Mouse (Mus musculus): ENCODE measurements around the gene Gm10681. TPM values are rescaled to one million over a fixed set of nuclear protein-coding genes. Genes with fewer than 3 reads are reported as not detected.
A peak's percentile ranks its signal among the peaks of the same experiment; 100 is the strongest.
"Not testable (repeated sequence)": the region's sequence is repeated elsewhere in the genome, so short reads cannot be mapped to it uniquely, and the experiment has no call there.

The Gm10681 gene
- polyA plus RNA-seq, 1 experiment from 2014 or later = not detected

DNA sequence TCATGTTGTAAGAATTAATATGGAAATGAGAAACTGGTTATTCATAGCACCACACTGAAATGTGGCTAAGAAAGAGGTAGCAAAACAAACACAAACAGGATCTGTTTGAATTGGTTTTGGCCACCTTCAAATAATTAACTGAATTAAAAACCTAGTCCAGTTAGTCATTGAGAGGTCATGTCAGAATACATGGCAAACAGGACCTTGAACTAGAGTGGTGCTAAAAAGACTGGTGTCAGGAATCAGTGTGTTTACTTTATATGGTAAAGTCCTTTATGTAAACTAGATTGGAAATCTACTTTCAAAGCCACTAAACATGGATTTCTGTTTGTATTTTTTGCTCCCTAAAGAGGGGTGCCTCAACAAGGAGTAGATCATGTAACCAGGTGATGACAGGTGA lies 6.0 kb downstream of the Gm10681 start:
- H3K9me3 ChIP-seq (replicated peaks; ENCODE audit: control insufficient read depth, low read length, poor library complexity, severe bottlenecking); ATAC-seq; H3K4me2 ChIP-seq (ENCODE audit: low read length); H3K27me3 ChIP-seq (ENCODE audit: control insufficient read depth, insufficient read depth, low read depth, low read length); H3K4me1 ChIP-seq (ENCODE audit: control insufficient read depth, insufficient read depth, low read length); H3K36me3 ChIP-seq (ENCODE audit: control insufficient read depth, insufficient read depth, low read length); H3K9ac ChIP-seq (ENCODE audit: low read depth, low read length); H3K4me3 ChIP-seq (ENCODE audit: low read depth, low read length); H3K27ac ChIP-seq (ENCODE audit: low read length): not testable (repeated sequence)

DNA sequence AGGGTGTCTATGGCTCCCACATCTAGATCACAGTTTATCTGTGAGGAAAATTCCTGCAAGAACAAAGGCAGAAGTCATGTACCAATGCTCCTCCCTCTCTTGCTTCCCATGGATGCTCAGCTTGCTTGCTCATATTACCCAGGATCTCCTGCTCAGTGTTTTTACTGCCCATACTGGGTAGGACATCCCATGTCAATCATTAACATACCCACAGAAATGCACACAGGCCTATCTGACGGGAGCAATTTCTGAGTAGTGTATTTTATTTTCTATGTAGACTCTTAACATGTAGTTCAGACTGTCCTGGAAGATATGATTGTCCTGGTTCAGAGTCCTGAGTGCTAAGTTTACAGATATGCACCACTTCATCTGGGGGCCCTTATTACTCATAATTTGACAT lies 6.4 kb downstream of the Gm10681 start:
- H3K4me2 ChIP-seq (ENCODE audit: low read length); ATAC-seq; H3K4me3 ChIP-seq (ENCODE audit: low read depth, low read length); H3K9ac ChIP-seq (ENCODE audit: low read depth, low read length); H3K27ac ChIP-seq (ENCODE audit: low read length); H3K27me3 ChIP-seq (ENCODE audit: control insufficient read depth, insufficient read depth, low read depth, low read length); H3K4me1 ChIP-seq (ENCODE audit: control insufficient read depth, insufficient read depth, low read length); H3K9me3 ChIP-seq (replicated peaks; ENCODE audit: control insufficient read depth, low read length, poor library complexity, severe bottlenecking); H3K36me3 ChIP-seq (ENCODE audit: control insufficient read depth, insufficient read depth, low read length): not testable (repeated sequence)
- WGBS = no CpG with 5 or more reads among the region's 1 CpGs

DNA sequence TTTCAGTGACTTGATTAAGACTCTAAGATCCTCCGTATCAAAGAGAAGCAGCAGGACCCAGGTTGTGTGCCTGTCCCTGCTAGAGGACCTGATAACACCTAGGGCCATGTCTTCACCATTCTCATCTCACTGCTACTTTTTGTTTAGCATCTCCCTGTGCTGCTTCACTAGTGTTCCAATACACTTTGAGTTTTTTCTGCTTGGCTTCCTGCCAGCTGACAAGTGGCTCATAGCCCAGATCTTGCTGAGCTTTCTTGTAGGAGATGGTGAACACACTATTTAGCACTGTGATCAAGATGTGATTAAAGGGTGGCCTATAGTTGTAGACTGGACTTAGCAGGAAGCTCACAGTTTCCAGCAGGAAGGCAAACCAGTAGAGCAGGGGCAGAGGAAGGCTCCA lies 7.6 kb downstream of the Gm10681 start:
- not testable (repeated sequence) for H3K36me3 ChIP-seq (ENCODE audit: control insufficient read depth, insufficient read depth, low read length); H3K9me3 ChIP-seq (replicated peaks; ENCODE audit: control insufficient read depth, low read length, poor library complexity, severe bottlenecking); H3K9ac ChIP-seq (ENCODE audit: low read depth, low read length); H3K4me2 ChIP-seq (ENCODE audit: low read length); ATAC-seq; H3K4me1 ChIP-seq (ENCODE audit: control insufficient read depth, insufficient read depth, low read length); H3K27me3 ChIP-seq (ENCODE audit: control insufficient read depth, insufficient read depth, low read depth, low read length); H3K4me3 ChIP-seq (ENCODE audit: low read depth, low read length); H3K27ac ChIP-seq (ENCODE audit: low read length)
- WGBS = no CpG with 5 or more reads among the region's 1 CpGs

- not testable (repeated sequence) for H3K9me3 ChIP-seq (replicated peaks; ENCODE audit: control insufficient read depth, low read length, poor library complexity, severe bottlenecking); H3K27ac ChIP-seq (ENCODE audit: low read length); H3K4me1 ChIP-seq (ENCODE audit: control insufficient read depth, insufficient read depth, low read length); ATAC-seq; H3K27me3 ChIP-seq (ENCODE audit: control insufficient read depth, insufficient read depth, low read depth, low read length); H3K9ac ChIP-seq (ENCODE audit: low read depth, low read length); H3K36me3 ChIP-seq (ENCODE audit: control insufficient read depth, insufficient read depth, low read length); H3K4me2 ChIP-seq (ENCODE audit: low read length); H3K4me3 ChIP-seq (ENCODE audit: low read depth, low read length)
- 92% methylated on average over 2 of the region's 2 CpGs for WGBS
These were observed 20.9 kb downstream of the Gm10681 start for GRCm38 (mm10) chr3:98567717-98568116.

DNA sequence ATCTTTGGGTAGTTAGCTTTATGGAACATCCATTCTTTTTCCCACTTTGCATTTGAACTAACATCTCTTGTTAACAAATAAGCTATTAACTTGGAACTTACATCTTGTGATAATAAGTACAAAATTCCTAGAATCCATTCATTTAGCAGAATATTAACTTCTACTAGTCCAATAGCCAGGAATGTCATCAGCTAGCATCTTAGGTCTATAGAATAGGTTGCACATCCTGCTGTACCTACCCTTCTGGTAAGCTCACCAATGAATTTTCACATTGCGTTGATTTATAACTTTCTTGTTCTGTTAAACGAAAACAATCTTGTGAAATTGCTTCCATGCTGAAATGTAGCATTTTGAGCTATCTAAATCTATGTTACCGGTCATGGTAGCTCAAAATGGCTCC lies 23.7 kb downstream of the Gm10681 start:
- not testable (repeated sequence) for H3K27ac ChIP-seq (ENCODE audit: low read length); H3K4me2 ChIP-seq (ENCODE audit: low read length); ATAC-seq; H3K27me3 ChIP-seq (ENCODE audit: control insufficient read depth, insufficient read depth, low read depth, low read length); H3K4me1 ChIP-seq (ENCODE audit: control insufficient read depth, insufficient read depth, low read length); H3K36me3 ChIP-seq (ENCODE audit: control insufficient read depth, insufficient read depth, low read length); H3K4me3 ChIP-seq (ENCODE audit: low read depth, low read length); H3K9me3 ChIP-seq (replicated peaks; ENCODE audit: control insufficient read depth, low read length, poor library complexity, severe bottlenecking); H3K9ac ChIP-seq (ENCODE audit: low read depth, low read length)
- WGBS = no CpG with 5 or more reads among the region's 3 CpGs

DNA sequence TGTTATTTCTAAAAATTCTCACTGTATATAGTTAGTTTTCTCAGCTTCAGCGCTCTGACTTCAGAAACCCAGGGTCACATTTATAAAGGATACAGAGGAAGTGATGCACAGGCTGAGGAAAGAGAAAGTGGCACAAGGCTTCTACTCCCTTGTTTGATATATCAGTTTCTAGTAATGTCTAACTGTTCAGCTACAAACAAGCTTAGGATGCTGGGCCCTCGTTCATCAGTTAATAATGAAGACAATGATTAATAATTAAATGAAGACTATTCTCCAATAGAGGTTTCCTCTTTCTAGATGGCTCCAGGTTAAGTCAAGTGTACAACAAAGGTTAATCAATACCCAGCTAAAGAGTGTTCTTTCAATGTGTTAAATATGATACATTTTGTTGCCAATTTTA lies 24.8 kb downstream of the Gm10681 start:
- no CpG with 5 or more reads among the region's 2 CpGs for WGBS
- not testable (repeated sequence) for ATAC-seq; H3K27ac ChIP-seq (ENCODE audit: low read length); H3K9me3 ChIP-seq (replicated peaks; ENCODE audit: control insufficient read depth, low read length, poor library complexity, severe bottlenecking); H3K4me2 ChIP-seq (ENCODE audit: low read length); H3K27me3 ChIP-seq (ENCODE audit: control insufficient read depth, insufficient read depth, low read depth, low read length); H3K4me3 ChIP-seq (ENCODE audit: low read depth, low read length); H3K9ac ChIP-seq (ENCODE audit: low read depth, low read length); H3K4me1 ChIP-seq (ENCODE audit: control insufficient read depth, insufficient read depth, low read length); H3K36me3 ChIP-seq (ENCODE audit: control insufficient read depth, insufficient read depth, low read length)

- H3K9ac ChIP-seq (ENCODE audit: low read depth, low read length); H3K27ac ChIP-seq (ENCODE audit: low read length); H3K4me3 ChIP-seq (ENCODE audit: low read depth, low read length); H3K9me3 ChIP-seq (replicated peaks; ENCODE audit: control insufficient read depth, low read length, poor library complexity, severe bottlenecking); H3K4me2 ChIP-seq (ENCODE audit: low read length); H3K27me3 ChIP-seq (ENCODE audit: control insufficient read depth, insufficient read depth, low read depth, low read length); H3K36me3 ChIP-seq (ENCODE audit: control insufficient read depth, insufficient read depth, low read length); H3K4me1 ChIP-seq (ENCODE audit: control insufficient read depth, insufficient read depth, low read length); ATAC-seq: not testable (repeated sequence)
- WGBS = no CpG with 5 or more reads among the region's 5 CpGs
These were observed 27.9 kb downstream of the Gm10681 start for GRCm38 (mm10) chr3:98560711-98561110.

DNA sequence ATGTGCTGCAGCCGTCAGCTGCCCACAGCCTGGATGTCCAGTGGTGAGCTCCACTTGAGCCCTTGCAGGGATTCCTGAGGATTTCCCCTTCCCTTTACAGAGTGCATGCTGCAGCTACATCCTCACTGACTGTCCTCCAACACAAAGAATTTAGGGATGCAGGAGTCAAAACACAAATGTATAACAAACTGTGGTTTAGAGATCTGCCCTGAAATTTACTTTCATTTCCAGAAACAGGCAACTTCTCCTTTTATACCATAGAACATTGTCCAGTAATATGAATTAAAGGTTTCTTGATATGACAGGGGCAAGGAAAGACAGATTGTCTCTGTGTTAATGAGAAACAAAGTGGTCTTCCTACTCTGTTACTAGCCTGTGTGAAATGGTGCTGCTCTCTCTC lies 37.8 kb downstream of the Gm10681 start:
- H3K27me3 ChIP-seq (ENCODE audit: control insufficient read depth, insufficient read depth, low read depth, low read length) = not testable (repeated sequence)
- WGBS = no CpG with 5 or more reads among the region's 1 CpGs

DNA sequence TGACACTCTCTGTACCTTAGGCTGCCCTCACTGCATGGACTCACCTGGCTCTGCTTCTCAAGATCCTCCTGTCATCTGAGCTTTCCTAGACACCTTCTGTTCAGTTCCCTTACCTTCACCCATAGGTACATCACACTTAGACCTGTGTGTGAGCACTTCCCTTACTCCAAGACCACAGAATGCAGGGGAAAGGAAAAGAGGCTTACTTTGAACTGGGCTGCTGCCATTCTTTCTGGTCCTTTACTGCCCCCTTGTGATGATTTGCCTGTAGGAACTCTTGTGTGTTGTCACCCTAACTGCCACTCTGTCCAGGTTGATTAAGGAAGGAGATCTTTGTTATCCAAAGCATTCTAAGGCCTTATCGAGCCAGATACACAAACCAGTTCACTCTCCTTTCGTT lies 38.4 kb downstream of the Gm10681 start:
- H3K9me3 ChIP-seq (replicated peaks; ENCODE audit: control insufficient read depth, low read length, poor library complexity, severe bottlenecking); H3K4me1 ChIP-seq (ENCODE audit: control insufficient read depth, insufficient read depth, low read length); H3K4me2 ChIP-seq (ENCODE audit: low read length); H3K27me3 ChIP-seq (ENCODE audit: control insufficient read depth, insufficient read depth, low read depth, low read length); H3K27ac ChIP-seq (ENCODE audit: low read length); H3K36me3 ChIP-seq (ENCODE audit: control insufficient read depth, insufficient read depth, low read length); H3K9ac ChIP-seq (ENCODE audit: low read depth, low read length); H3K4me3 ChIP-seq (ENCODE audit: low read depth, low read length): not testable (repeated sequence)
- no CpG with 5 or more reads among the region's 2 CpGs for WGBS
- ATAC-seq = peak; percentile 42; the same call in 1 of the 2 replicates

More for the DNA sequence above, 37.8 kb downstream of the Gm10681 start:
- not testable (repeated sequence) for H3K9me3 ChIP-seq (replicated peaks; ENCODE audit: control insufficient read depth, low read length, poor library complexity, severe bottlenecking); H3K4me2 ChIP-seq (ENCODE audit: low read length); H3K4me3 ChIP-seq (ENCODE audit: low read depth, low read length); H3K36me3 ChIP-seq (ENCODE audit: control insufficient read depth, insufficient read depth, low read length); H3K4me1 ChIP-seq (ENCODE audit: control insufficient read depth, insufficient read depth, low read length); H3K27ac ChIP-seq (ENCODE audit: low read length); ATAC-seq; H3K9ac ChIP-seq (ENCODE audit: low read depth, low read length)

GRCm38 (mm10) chr3:98548495-98548894 lies 40.1 kb downstream of the Gm10681 start:
- H3K4me3 ChIP-seq (ENCODE audit: low read depth, low read length); H3K27ac ChIP-seq (ENCODE audit: low read length); H3K4me1 ChIP-seq (ENCODE audit: control insufficient read depth, insufficient read depth, low read length); ATAC-seq; H3K36me3 ChIP-seq (ENCODE audit: control insufficient read depth, insufficient read depth, low read length); H3K9ac ChIP-seq (ENCODE audit: low read depth, low read length); H3K9me3 ChIP-seq (replicated peaks; ENCODE audit: control insufficient read depth, low read length, poor library complexity, severe bottlenecking); H3K4me2 ChIP-seq (ENCODE audit: low read length); H3K27me3 ChIP-seq (ENCODE audit: control insufficient read depth, insufficient read depth, low read depth, low read length): not testable (repeated sequence)
- 83% methylated on average over 1 of the region's 1 CpGs for WGBS
